Mouse (Mus musculus) MEL (cell line): ENCODE measurements around the gene Cd247. TPM values are rescaled to one million over a fixed set of nuclear protein-coding genes. Genes with fewer than 3 reads are reported as not detected.

ENCODE experiments used
- DNase-seq: peaks from one replicate; pipeline ENCODE4 v3.0.0; 2011; ENCODE audit warnings: low read depth, low spot score
- H3K27ac ChIP-seq: 2 replicates; pipeline ENCODE4 v1.5.1; 2012; ENCODE audit warnings: low read depth, mild to moderate bottlenecking, control low read depth, low read length, moderate library complexity; ENCODE audit not compliant: control insufficient read depth
- H3K27me3 ChIP-seq, 2 experiments: fragments of 150-350 bp in 1 of 2; sonication (generic) in 1 of 2; 2 replicates each; pipeline ENCODE4 v1.6.1; 2012; ENCODE audit warnings: low read length in 2 of 2, mild to moderate bottlenecking in 2 of 2, improper control_type of control experiment in 1 of 2, moderate library complexity in 1 of 2; ENCODE audit not compliant: insufficient read depth in 2 of 2, control insufficient read depth in 1 of 2
- H3K36me3 ChIP-seq, 2 experiments: 2 replicates each; pipeline ENCODE4 v1.6.1; 2012 to 2014; ENCODE audit warnings: low read length in 2 of 2, improper control_type of control experiment in 1 of 2, inconsistent platforms in 1 of 2, mild to moderate bottlenecking in 1 of 2; ENCODE audit not compliant: insufficient read depth in 2 of 2, control insufficient read depth in 1 of 2
- H3K4me1 ChIP-seq, 2 experiments: fragments of 150-350 bp in 1 of 2; sonication (generic) in 1 of 2; 2 replicates each; pipeline ENCODE4 v1.6.1; 2012; ENCODE audit warnings: low read length in 2 of 2, improper control_type of control experiment in 1 of 2, mild to moderate bottlenecking in 1 of 2; ENCODE audit not compliant: insufficient read depth in 2 of 2, control insufficient read depth in 1 of 2
- H3K4me3 ChIP-seq, 2 experiments: fragments of 150-350 bp in 1 of 2; sonication (generic) in 1 of 2; 2 replicates each; pipeline ENCODE4 v1.5.1; 2012; ENCODE audit warnings: low read depth in 2 of 2, low read length in 2 of 2, mild to moderate bottlenecking in 2 of 2, moderate library complexity in 2 of 2, control low read depth in 1 of 2, improper control_type of control experiment in 1 of 2; ENCODE audit not compliant: control insufficient read depth in 1 of 2, insufficient read depth in 1 of 2
- H3K79me2 ChIP-seq: 2 replicates; pipeline ENCODE4 v1.6.1; 2012; ENCODE audit warnings: mild to moderate bottlenecking, low read length, moderate library complexity; ENCODE audit not compliant: control insufficient read depth, poor library complexity, insufficient read depth
- H3K9ac ChIP-seq: 2 replicates; pipeline ENCODE4 v1.6.1; 2012; ENCODE audit warnings: low read depth, mild to moderate bottlenecking, control low read depth, low read length, moderate library complexity; ENCODE audit not compliant: control insufficient read depth, poor library complexity, severe bottlenecking
- H3K9me3 ChIP-seq: fragments of 150-350 bp; sonication (generic); replicated peaks from 2 replicates; pipeline ENCODE4 v1.6.1; 2012; ENCODE audit warnings: mild to moderate bottlenecking, low read length, improper control_type of control experiment, moderate library complexity; ENCODE audit not compliant: insufficient read depth
- BHLHE40 ChIP-seq: IDR thresholded peaks from 2 replicates; pipeline ENCODE4 v1.6.1; 2012; ENCODE audit warnings: low read depth, mild to moderate bottlenecking, inconsistent platforms, low read length, improper control_type of control experiment, borderline replicate concordance
- CHD1 ChIP-seq: IDR thresholded peaks from 2 replicates; pipeline ENCODE4 v1.6.1; 2012; ENCODE audit warnings: low read depth, mild to moderate bottlenecking, inconsistent platforms, low read length, improper control_type of control experiment
- CHD2 ChIP-seq: IDR thresholded peaks from 2 replicates; pipeline ENCODE4 v1.6.1; 2011; ENCODE audit warnings: low read length, improper control_type of control experiment
- CTCF ChIP-seq, 3 experiments: IDR thresholded peaks in 2 of 3; conservative IDR thresholded peaks in 1 of 3; 2 replicates each; pipeline ENCODE4 v1.5.1; 2011 to 2012; ENCODE audit warnings: low read length in 3 of 3, low read depth in 2 of 3, mild to moderate bottlenecking in 2 of 3, improper control_type of control experiment in 1 of 3, inconsistent platforms in 1 of 3, mixed read lengths in 1 of 3, moderate library complexity in 1 of 3; ENCODE audit not compliant: control insufficient read depth in 1 of 3, insufficient read depth in 1 of 3, poor library complexity in 1 of 3, severe bottlenecking in 1 of 3
- E2F4 ChIP-seq: IDR thresholded peaks from 2 replicates; pipeline ENCODE4 v1.6.1; 2011; ENCODE audit warnings: low read depth, low read length, improper control_type of control experiment, borderline replicate concordance
- ELF1 ChIP-seq: IDR thresholded peaks from 2 replicates; pipeline ENCODE4 v1.6.1; 2014; ENCODE audit warnings: low read depth, mild to moderate bottlenecking, inconsistent platforms, low read length, improper control_type of control experiment, moderate library complexity
- EP300 ChIP-seq, 2 experiments: IDR thresholded peaks; 2 replicates each; pipeline ENCODE4 v1.6.1; 2011; ENCODE audit warnings: improper control_type of control experiment in 2 of 2, low read length in 2 of 2, low read depth in 1 of 2, mild to moderate bottlenecking in 1 of 2
- ETS1 ChIP-seq: IDR thresholded peaks from 2 replicates; pipeline ENCODE4 v1.6.1; 2012; ENCODE audit warnings: low read depth, mild to moderate bottlenecking, inconsistent platforms, low read length, improper control_type of control experiment, moderate library complexity
- GABPA ChIP-seq: IDR thresholded peaks from 2 replicates; pipeline ENCODE4 v1.6.1; 2012; ENCODE audit warnings: low read depth, mild to moderate bottlenecking, inconsistent platforms, low read length, improper control_type of control experiment, moderate library complexity
- GATA1 ChIP-seq: IDR thresholded peaks from 2 replicates; pipeline ENCODE4 v1.6.1; 2011; ENCODE audit warnings: low read depth, low read length, improper control_type of control experiment
- HCFC1 ChIP-seq: IDR thresholded peaks from 2 replicates; pipeline ENCODE4 v1.6.1; 2012; ENCODE audit warnings: low read depth, mild to moderate bottlenecking, inconsistent platforms, low read length, improper control_type of control experiment, moderate library complexity
- JUND ChIP-seq: IDR thresholded peaks from 2 replicates; pipeline ENCODE4 v1.6.1; 2011; ENCODE audit warnings: low read depth, mild to moderate bottlenecking, improper control_type of control experiment, low read length
- KAT2A ChIP-seq: conservative IDR thresholded peaks from 2 replicates; pipeline ENCODE4 v1.6.1; 2012; ENCODE audit warnings: low read depth, low read length, improper control_type of control experiment, inconsistent platforms
- MAFK ChIP-seq: IDR thresholded peaks from 2 replicates; pipeline ENCODE4 v1.6.1; 2011; ENCODE audit warnings: low read depth, mild to moderate bottlenecking, low read length, improper control_type of control experiment, borderline replicate concordance
- MAX ChIP-seq: IDR thresholded peaks from 2 replicates; pipeline ENCODE4 v1.6.1; 2011; ENCODE audit warnings: low read length, improper control_type of control experiment
- MAZ ChIP-seq: IDR thresholded peaks from 2 replicates; pipeline ENCODE4 v1.6.1; 2012; ENCODE audit warnings: low read depth, mild to moderate bottlenecking, inconsistent platforms, low read length, improper control_type of control experiment
- MEF2A ChIP-seq: IDR thresholded peaks from 2 replicates; pipeline ENCODE4 v1.6.1; 2014; ENCODE audit warnings: low read depth, mild to moderate bottlenecking, inconsistent platforms, low read length, improper control_type of control experiment; ENCODE audit not compliant: poor library complexity, insufficient replicate concordance, severe bottlenecking; ENCODE audit errors: extremely low read depth
- MXI1 ChIP-seq: IDR thresholded peaks from 2 replicates; pipeline ENCODE4 v1.6.1; 2011; ENCODE audit warnings: mild to moderate bottlenecking, low read depth, low read length, improper control_type of control experiment
- MYB ChIP-seq: IDR thresholded peaks from 2 replicates; pipeline ENCODE4 v1.6.1; 2011; ENCODE audit warnings: mild to moderate bottlenecking, low read depth, low read length, improper control_type of control experiment
- MYC ChIP-seq: IDR thresholded peaks from 2 replicates; pipeline ENCODE4 v1.6.1; 2011; ENCODE audit warnings: low read depth, mild to moderate bottlenecking, low read length, improper control_type of control experiment, moderate library complexity
- NELFE ChIP-seq: IDR thresholded peaks from 2 replicates; pipeline ENCODE4 v1.6.1; 2011; ENCODE audit warnings: low read depth, low read length, improper control_type of control experiment
- NRF1 ChIP-seq: IDR thresholded peaks from 2 replicates; pipeline ENCODE4 v1.6.1; 2014; ENCODE audit warnings: low read depth, mild to moderate bottlenecking, inconsistent platforms, low read length, improper control_type of control experiment, moderate library complexity; ENCODE audit not compliant: poor library complexity, insufficient read depth, severe bottlenecking
- POLR2A ChIP-seq, 2 experiments: IDR thresholded peaks; 2 replicates each; pipeline ENCODE4 v1.6.1; 2011 to 2012; ENCODE audit warnings: low read length in 2 of 2, mild to moderate bottlenecking in 2 of 2, control low read depth in 1 of 2, improper control_type of control experiment in 1 of 2, low read depth in 1 of 2, moderate library complexity in 1 of 2; ENCODE audit not compliant: control insufficient read depth in 1 of 2, insufficient read depth in 1 of 2, poor library complexity in 1 of 2
- POLR2AphosphoS2 ChIP-seq: IDR thresholded peaks from 2 replicates; pipeline ENCODE4 v1.6.1; 2011; ENCODE audit warnings: low read length, improper control_type of control experiment
- POLR2AphosphoS5 ChIP-seq: IDR thresholded peaks from 2 replicates; pipeline ENCODE4 v1.6.1; 2012; ENCODE audit warnings: low read depth, borderline replicate concordance, mild to moderate bottlenecking, inconsistent platforms, low read length, moderate library complexity, mixed read lengths
- RAD21 ChIP-seq: IDR thresholded peaks from 2 replicates; pipeline ENCODE4 v1.6.1; 2011; ENCODE audit warnings: mild to moderate bottlenecking, low read depth, low read length, improper control_type of control experiment
- SIN3A ChIP-seq: IDR thresholded peaks from 2 replicates; pipeline ENCODE4 v1.6.1; 2012; ENCODE audit warnings: low read length, improper control_type of control experiment, inconsistent platforms
- SMC3 ChIP-seq: IDR thresholded peaks from 2 replicates; pipeline ENCODE4 v1.6.1; 2011; ENCODE audit warnings: low read depth, low read length, improper control_type of control experiment
- TAL1 ChIP-seq: IDR thresholded peaks from 2 replicates; pipeline ENCODE4 v1.6.1; 2012; ENCODE audit warnings: mild to moderate bottlenecking, inconsistent platforms, low read length, moderate library complexity, mixed read lengths
- TBP ChIP-seq: IDR thresholded peaks from 2 replicates; pipeline ENCODE4 v1.8.0; 2011; ENCODE audit warnings: low read depth, low read length, improper control_type of control experiment
- TCF12 ChIP-seq: IDR thresholded peaks from 2 replicates; pipeline ENCODE4 v1.6.1; 2014; ENCODE audit warnings: low read depth, mild to moderate bottlenecking, inconsistent platforms, low read length, improper control_type of control experiment, moderate library complexity
- UBTF ChIP-seq: IDR thresholded peaks from 2 replicates; pipeline ENCODE4 v1.6.1; 2012; ENCODE audit warnings: low read depth, mild to moderate bottlenecking, inconsistent platforms, low read length, improper control_type of control experiment, moderate library complexity, borderline replicate concordance; ENCODE audit not compliant: insufficient read depth
- USF1 ChIP-seq: IDR thresholded peaks from 2 replicates; pipeline ENCODE4 v1.6.1; 2014; ENCODE audit warnings: low read depth, mild to moderate bottlenecking, inconsistent platforms, low read length, improper control_type of control experiment, moderate library complexity
- USF2 ChIP-seq, 2 experiments: IDR thresholded peaks; 2 replicates each; pipeline ENCODE4 v1.6.1; 2011 to 2012; ENCODE audit warnings: improper control_type of control experiment in 2 of 2, low read length in 2 of 2, borderline replicate concordance in 1 of 2, inconsistent platforms in 1 of 2, low read depth in 1 of 2, mild to moderate bottlenecking in 1 of 2; ENCODE audit not compliant: insufficient read depth in 1 of 2
- ZC3H11A ChIP-seq: IDR thresholded peaks from 2 replicates; pipeline ENCODE4 v1.6.1; 2012; ENCODE audit warnings: low read depth, mild to moderate bottlenecking, inconsistent platforms, low read length, improper control_type of control experiment
- ZKSCAN1 ChIP-seq: IDR thresholded peaks from 2 replicates; pipeline ENCODE4 v1.6.1; 2012; ENCODE audit warnings: low read depth, mild to moderate bottlenecking, inconsistent platforms, low read length, improper control_type of control experiment, moderate library complexity
- ZMIZ1 ChIP-seq: IDR thresholded peaks from 2 replicates; pipeline ENCODE4 v1.6.1; 2012; ENCODE audit warnings: low read depth, mild to moderate bottlenecking, inconsistent platforms, low read length, improper control_type of control experiment, moderate library complexity
- polyA plus RNA-seq, 2 experiments: library from polyadenylated mRNA; stranded (reverse) in 1 of 2; unstranded in 1 of 2; fragments of >175 nt in 1 of 2; fragments of >200 nt in 1 of 2; gene quantifications; 2 replicates each; pipeline versions ENCODE4 v1.2.1 to v1.2.4; 2012; ENCODE audit warnings: low replicate concordance in 2 of 2, low read depth in 1 of 2; ENCODE audit not compliant: insufficient read length in 2 of 2, insufficient read depth in 1 of 2, missing spikeins in 1 of 2
- total RNA-seq: library from RNA; depleted of rRNA; stranded (reverse); fragments of 300-350 nt; gene quantifications from 2 replicates; pipeline ENCODE4 v1.2.3, GENCODE M21; 2012

Gene Cd247
- total and polyA plus RNA-seq, 3 experiments: 1.3 to 1.7 TPM; not detected in 1

DNA sequence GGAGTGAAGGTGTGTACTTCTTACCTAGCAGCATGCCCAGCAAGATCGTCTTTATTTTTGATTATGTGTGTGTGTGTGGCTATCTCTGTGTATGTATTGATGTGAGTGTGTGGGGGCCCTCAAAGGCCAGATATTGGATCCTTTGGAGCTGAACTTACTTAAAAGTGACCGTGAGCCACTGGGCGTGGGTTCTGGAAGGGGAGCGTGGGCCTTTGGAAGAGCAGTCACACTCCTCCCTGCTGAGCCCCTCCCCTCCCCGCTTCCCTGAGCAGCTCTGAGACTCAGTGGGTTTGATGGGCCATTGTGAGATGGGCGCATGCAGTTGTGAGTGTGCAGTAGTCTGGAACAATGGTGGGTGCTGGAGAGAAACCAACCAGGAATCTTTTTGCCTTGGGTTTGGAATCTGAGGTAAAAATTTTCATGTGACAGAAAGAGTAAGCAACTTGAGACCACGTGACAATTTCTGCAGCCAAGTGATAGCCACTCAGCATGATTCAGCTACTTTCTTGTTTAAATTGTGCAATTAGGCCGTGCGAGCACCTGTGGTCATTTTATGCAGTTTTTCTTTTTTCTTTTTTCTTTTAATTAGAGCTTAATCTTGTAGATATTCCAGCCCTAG lies 19.5 kb upstream of the Cd247 start:
- H3K4me1 ChIP-seq: peaks cover 17 to 54% of the 10 kb centered on the region in 2 experiments
- H3K27me3 ChIP-seq: no peaks in the 10 kb centered on the region
- H3K9ac ChIP-seq: peak overlapping the region; percentile 43
- peak overlapping the region; percentile 71 for H3K27ac ChIP-seq
- H3K36me3 ChIP-seq: peaks cover 4 to 44% of the 10 kb centered on the region in 2 experiments
- peak; percentile 78 for DNase-seq
- peaks cover 35% of the 10 kb centered on the region for H3K79me2 ChIP-seq
- peak overlapping the region; percentile 11 to 30; a peak in 3 of 4 replicates for H3K4me3 ChIP-seq
- no peaks in the 10 kb centered on the region for H3K9me3 ChIP-seq
- TF ChIP-seq TAL1 (peak; percentile 69), ELF1 (no peak), HCFC1 (no peak), JUND (no peak), GATA1 (peak; percentile 63), SMC3 (no peak), MAZ (no peak), MYC (peak; percentile 79; the same call in 1 of the 2 replicates), GABPA (peak; percentile 93), ZKSCAN1 (no peak), EP300 (IDR thresholded peaks at IDR 0.05; ENCODE audit: low read depth in 1 of 2, low read length in 2 of 2) (peak; percentile 60 to 80; a peak in 3 of 4 replicates), ZC3H11A (no peak), NELFE (no peak), CTCF (IDR thresholded peaks at IDR 0.05 in 2 of 3, conservative IDR thresholded peaks at IDR 0.05 in 1 of 3; ENCODE audit: control insufficient read depth in 1 of 3, insufficient read depth in 1 of 3, low read depth in 2 of 3, low read length in 3 of 3, poor library complexity in 1 of 3, severe bottlenecking in 1 of 3) (no peak), ZMIZ1 (no peak), TCF12 (peak; percentile 69), TBP (no peak), UBTF (no peak), CHD2 (no peak), MAX (peak; percentile 95), SIN3A (peak; percentile 95), POLR2AphosphoS2 (no peak), POLR2AphosphoS5 (no peak), ETS1 (peak; percentile 90), USF1 (peak; percentile 94), POLR2A (IDR thresholded peaks at IDR 0.05; ENCODE audit: control insufficient read depth in 1 of 2, insufficient read depth in 1 of 2, low read depth in 1 of 2, low read length in 2 of 2, poor library complexity in 1 of 2) (no peak), CHD1 (no peak), MXI1 (peak; percentile 97), RAD21 (no peak), MEF2A (no peak), MYB (no peak), USF2 (IDR thresholded peaks at IDR 0.05; ENCODE audit: borderline replicate concordance in 1 of 2, insufficient read depth in 1 of 2, low read depth in 1 of 2, low read length in 2 of 2) (peak; percentile 47 to 87), E2F4 (no peak), NRF1 (no peak), MAFK (peak; percentile 84), KAT2A (no peak), BHLHE40 (peak; percentile 72; the same call in 1 of the 2 replicates)
